Mouse (Mus musculus): ENCODE results near the gene Tsc2. TPM values are rescaled to one million over a fixed set of nuclear protein-coding genes. Genes with fewer than 3 reads are reported as not detected.

Gene Tsc2
- total RNA-seq, 4 experiments from 2014 or later: 123 to 148 (median 137) TPM

DNA sequence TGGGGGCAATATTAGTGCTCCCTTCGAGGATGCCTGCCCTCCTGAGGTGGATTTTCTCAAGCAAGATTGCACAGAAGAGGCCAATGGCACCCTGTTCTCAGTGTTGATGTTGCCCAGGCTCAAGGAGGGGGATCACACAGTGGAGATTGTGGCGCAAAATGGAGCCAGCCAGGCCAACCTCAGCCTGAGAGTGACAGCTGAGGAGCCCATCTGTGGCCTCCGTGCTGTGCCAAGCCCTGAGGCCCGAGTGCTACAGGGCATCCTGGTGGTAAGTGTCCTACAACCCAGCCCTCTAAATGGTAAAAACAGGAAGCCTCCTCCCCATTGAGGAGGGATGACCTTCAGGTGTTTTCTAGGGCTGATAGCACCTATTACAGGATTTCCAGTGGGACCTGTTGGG, 62.6 kb downstream of the Tsc2 start:
- DNase-seq (ENCODE audit: low spot score in 2 of 2): no peak

DNA sequence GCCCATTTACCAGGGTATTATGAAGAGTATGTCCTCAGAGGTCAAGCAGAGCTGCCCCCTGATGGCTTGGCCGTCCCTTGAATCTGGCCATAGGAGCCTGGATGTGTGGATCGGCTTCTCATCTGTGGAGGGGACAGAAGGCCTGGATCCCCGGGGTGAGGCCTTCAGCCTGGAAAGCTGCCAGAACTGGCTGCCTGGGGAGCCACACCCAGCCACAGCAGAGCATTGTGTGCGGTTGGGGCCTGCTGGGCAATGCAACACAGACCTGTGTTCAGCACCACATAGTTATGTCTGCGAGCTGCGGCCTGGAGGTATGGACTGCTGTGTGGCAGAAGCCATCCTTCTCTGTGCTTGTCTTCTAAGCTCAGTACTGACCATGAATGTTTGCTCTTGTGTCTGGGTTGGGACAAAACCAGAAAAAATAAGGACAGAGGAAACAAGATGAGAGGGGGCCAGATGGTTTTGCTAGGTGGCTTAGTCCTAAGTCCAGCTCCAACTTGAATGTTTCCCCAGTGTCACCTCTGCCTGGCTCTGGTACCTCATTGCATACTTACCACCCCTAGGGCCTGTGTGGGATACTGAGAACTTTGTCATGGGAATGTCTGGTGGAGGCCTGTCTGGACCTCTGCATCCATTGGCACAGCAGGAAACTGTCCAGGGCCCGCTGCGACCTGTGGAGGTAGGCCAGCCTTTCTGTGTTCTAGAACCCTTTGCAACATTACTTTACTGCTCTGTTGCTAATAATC, 65.2 kb downstream of the Tsc2 start:
- no peak for DNase-seq (ENCODE audit: low spot score in 2 of 2)

DNA sequence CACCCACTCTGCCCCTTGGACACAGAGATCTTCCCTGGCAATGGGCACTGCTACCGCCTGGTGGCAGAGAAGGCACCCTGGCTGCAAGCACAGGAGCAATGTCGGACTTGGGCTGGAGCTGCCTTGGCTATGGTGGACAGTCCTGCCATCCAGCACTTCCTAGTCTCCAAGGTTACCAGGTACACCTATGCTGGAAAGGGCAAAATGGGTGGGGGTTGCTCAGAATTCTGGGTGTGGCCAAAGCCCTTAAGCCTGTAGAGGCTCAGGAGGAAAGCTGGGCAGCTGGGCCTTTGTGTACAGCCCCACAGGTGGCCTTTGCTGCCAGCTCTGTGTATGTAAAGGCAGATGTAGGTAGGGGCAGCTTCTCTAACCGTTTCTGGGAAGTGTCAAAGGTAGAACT, 66.6 kb downstream of the Tsc2 start:
- no peak for DNase-seq (ENCODE audit: low spot score in 2 of 2)

DNA sequence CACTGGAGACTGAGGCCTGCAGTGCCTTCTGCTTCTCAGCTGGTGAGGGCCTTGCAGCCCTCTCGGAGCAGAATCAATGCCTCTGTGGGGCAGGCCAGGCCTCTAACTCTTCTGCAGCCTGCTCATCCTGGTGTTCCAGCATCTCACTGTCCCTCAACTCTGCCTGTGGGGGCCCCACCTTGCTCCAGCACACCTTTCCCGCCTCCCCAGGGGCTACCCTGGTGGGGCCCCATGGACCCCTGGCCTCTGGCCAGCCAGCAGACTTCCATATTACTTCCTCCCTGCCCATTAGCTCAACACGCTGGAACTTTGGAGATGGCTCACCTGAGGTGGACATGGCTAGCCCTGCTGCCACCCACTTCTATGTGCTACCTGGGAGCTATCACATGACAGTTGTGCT, 67.3 kb downstream of the Tsc2 start:
- no peak for DNase-seq (ENCODE audit: low spot score in 2 of 2)

DNA sequence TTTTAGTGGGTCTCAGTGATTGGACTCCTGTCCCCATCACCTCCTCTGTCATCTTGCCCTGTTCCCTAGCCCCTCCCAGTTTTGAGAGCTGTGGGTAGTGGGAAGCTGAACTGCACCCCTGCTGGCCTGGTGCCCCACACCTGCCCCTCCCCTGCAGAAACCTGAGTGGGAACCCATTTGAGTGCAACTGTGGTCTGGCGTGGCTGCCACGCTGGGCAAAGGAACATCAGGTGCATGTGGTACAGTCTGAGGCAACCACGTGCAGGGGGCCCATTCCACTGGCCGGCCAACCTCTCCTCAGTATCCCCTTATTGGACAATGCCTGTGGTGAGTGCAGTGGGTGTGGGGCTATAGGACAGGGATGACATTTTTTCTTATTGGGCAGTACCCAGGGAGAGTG, 68.0 kb downstream of the Tsc2 start:
- DNase-seq (ENCODE audit: low spot score in 2 of 2): no peak

DNA sequence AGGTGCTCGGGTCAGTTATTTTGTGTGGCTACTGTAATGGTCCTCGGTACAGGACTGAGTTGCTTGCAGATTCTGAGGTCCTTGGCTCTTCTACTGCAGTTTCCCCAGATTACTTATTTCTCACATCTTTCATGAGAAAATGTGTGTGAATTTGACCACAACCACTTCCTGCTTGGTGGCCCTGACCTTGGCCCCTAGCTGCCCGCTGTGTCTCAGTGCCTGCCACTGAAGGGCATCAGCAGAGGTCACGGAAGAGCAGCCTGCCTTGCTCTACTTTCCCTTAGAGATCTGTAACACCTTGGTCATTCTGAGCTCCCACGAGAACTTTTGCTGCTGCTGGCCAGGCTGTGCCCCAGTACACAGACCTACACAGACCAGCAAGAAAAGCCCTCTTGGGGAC, 68.8 kb downstream of the Tsc2 start:
- DNase-seq (ENCODE audit: low spot score in 2 of 2): no peak

DNA sequence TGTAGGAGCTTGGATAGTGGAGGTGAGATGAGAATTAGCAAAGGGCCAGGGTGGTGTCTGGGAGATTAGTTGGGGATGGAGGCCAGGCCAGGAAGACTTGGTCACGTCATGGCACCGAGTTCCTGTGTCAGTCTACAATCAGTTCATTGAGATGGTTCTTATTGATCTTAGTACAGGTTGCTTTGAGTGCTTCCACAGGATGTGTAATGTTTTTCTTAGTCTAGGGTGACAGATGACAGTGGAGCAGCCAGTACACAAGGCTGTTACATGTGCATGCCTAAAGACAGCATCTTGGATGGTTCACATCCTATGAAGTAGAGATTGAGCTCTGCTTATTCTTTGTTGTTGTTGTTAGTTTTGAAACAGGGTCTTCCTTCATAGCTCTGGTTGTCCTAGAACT, 70.8 kb downstream of the Tsc2 start:
- DNase-seq (ENCODE audit: low spot score in 2 of 2): no peak

DNA sequence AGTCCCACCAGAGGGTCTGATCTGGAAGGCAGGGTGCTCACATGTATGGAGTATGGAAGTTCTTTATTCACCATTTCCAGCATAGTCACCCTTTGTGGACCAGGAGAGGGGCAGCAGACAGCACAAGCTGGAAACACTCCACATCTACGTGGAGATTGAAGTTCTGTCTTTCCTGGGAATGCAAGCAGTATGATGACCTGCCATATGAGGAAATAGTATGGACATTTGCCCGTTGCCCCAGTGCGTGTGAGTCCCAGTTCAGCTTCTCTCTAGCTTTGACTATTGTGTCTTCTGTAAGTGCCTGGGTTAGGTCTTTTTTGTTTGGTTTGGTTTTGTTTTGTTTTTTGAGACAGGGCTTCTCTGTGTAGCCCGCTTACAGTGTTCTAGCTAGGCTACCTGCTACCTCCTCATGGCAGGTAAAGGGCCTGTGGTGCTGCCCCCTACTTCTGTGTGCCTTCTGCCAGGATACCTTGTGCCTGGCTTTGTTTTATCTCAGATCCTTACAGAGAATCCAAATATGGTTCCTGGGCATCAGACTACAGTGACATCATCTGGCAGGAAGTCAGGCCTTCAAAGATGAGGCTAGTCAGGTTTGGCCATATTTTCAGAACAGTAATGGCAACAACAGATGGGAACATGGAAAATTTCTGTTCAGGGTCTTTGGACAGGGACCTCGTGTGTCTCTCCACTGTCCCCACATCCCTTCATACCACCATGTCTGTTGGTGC, 72.0 kb downstream of the Tsc2 start:
- no peak for DNase-seq (ENCODE audit: low spot score in 2 of 2)

DNA sequence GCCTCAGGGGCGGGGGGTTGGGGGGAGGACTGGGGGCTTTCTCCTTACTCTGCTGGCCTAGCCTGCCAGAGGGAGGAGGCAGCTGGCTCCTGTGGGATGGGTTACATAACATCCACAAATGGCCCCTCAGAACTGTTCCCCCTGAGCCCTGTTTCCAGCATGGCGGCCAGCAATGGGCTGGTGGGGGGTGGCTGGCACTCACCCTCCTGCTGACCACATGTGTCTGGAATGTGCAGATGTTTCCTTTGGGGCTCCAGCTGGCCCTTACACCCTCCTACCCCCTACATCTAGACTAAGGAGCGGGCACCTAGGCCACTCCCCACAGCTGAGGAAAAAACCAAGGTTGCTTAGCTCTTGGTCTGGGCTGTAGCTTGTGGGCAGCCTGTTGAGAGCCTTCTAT, 73.3 kb downstream of the Tsc2 start:
- no peak for DNase-seq (ENCODE audit: low spot score in 2 of 2)

DNA sequence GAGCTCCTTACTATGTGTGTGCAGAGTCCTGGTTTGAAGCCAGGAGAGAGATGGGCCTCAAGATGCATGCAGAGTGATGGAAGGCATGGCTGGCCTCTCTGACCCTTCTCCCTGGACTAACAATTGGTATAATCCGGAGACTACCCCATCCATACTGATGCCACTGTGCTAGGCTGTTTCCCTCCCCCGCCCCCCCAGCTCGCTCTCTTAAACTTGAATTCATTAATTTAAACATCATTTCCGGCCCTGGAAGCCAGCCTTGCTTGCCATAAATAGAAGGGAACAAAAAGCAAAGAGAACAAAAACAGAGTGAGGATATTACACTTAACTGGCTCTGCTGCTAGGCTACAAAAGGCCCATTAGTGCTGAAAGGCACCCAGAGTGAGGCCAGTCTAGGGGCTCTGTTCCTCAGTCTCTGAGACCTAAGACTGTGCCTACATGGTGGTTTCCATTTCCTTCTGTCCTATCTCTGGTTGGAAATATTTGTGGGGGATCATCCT, 73.8 kb downstream of the Tsc2 start:
- no peak for DNase-seq (ENCODE audit: low spot score in 2 of 2)

DNA sequence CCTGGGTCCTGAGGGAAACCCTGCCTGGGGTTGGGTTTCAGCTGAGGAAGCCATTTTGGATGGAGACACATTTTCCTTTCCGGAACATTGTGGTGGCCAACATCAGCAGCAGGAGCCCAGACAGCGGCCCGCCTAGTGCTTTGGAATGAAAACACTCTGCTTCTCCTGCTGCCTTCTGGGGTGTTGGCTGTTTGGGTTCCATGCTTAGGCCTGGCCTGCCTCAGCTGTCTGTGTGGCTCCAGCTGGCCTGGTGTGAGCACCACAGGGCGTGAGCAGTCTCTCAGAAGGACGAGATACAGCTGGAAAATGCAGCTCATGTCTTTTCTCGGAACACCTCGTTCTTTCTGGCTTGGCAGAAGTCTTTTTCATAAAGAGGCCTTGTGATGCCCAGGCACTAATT, 75.3 kb downstream of the Tsc2 start:
- no peak for DNase-seq (ENCODE audit: low spot score in 2 of 2)

DNA sequence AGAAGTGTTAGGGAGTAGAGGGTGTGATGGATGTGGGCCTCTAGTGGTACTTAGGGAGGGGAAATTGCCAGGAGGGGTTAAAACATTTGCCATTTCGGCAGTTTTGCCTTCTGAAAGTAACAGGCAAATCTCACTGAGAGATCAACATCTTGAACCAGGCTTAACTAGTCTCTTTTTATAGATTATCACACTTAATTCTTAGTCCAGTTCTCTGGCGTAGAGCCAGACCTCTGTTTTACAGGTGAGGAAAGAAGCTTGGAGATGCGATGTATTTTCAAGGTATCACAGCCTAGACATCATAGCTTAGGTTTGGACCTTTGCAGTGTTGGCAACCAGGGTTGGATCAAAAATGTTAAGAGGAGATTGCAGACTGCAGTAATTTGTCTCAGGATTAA, 81.4 kb downstream of the Tsc2 start:
- no peak for DNase-seq (ENCODE audit: low spot score in 2 of 2)

DNA sequence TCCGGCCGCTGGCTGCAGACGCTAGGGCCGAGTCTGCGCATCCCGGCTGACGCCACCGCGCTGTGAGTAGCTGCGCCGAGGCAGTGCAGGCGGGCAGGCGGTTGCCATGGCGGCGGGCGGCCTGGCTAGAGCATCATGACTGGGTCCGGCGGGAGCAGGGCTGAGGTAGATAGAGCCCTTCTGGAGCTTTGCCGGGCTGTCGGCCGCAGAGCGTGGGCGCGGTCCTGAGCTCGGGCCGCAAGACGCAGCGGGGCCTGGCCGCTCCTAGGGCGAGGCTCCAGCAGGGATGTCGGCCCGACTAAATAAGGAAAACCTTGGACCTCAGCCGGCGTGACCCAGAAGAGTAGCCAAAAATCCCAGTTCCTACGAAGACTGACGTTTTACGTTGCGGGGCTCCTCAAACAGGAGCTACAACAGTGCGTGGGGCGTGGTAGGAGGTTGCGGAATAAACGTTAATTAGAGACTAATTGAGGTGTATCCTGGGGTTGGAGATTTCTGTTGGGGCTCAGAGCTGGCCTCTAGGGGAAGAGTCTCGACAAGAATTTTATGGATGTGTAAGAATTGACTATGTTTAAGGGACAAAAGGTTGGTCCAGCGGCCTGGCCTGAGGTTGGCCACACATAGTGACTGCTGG, 81.9 kb downstream of the Tsc2 start:
- peak in 1 of 2 experiments; percentile 80 for DNase-seq (ENCODE audit: low spot score in 2 of 2)

DNA sequence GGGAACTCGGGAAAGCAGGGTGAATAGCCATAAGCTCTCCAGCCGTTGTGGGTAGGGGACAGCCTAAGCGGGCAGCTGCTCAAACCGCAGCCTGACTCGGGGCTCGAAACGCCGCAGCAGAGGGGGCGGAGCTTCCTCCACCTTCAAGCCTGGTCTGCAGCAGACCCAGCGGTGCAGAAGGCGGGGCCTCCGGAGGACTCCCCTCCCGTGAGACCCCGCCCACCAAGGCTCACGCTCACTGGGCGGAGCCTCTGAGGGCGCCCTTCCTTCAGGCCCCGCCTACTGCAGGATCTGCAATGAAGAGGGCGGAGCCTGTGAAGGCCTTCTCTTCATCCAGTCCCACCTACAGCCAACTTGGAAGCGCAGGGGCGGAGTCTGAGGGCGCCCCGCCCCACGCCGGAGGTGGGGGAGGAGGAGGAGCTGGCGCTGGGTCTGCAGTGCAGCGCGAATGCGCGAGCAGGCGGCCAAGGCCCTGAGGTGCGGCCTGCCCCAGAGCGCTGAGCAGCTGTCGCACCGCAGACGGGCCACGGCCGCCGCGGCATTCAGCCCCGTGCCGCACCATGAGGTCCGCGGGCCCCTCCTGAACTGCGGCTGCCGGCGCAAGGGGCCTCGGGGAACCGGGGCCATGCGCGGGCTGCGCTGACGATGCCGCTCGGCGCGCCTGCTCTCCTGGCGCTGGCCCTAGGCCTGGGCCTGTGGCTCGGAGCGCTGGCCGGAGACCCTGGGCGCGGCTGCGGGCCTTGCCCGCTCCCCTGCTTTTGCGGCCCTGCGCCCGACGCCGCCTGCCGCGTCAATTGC, 82.6 kb downstream of the Tsc2 start, which contains the start of gene Pkd1:
Gene Pkd1, plus strand, starts transcription at position 217 of the 798 bp plus-strand sequence.
- peak; percentile 95 to 99 for DNase-seq (ENCODE audit: low spot score in 2 of 2)

DNA sequence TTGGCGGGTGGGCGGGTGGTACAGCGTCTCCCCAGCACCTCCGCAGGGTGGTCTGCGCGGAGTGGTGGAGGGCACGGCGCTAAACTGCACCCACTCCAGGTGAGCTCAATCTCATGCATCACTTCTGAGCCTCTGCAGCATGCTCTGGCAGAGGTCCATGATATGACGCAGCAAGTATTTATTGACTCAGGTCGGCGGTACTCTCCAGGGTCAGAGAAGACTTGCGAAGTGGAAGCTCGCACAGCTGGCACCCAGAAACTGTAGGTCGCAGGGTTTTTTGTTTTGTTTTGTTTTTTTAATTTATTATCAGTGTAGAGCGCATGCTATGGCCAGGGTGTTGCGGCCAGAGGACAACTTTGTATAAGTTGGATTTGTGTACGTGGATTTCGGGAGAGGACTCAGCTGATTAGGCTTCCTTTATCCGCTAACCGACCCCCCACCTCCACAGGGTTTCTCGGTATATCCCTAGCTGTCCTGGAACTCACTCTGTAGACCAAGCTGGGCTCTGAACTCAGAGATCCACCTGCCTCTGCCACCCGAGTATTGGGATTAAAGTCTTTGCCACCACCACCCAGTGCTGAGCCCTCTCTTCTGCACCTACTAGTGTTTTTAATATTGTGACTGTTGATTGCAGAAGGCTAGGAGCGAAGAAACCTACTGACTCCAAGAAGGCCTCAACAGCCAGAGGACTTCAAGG, 83.4 kb downstream of the Tsc2 start:
- no peak for DNase-seq (ENCODE audit: low spot score in 2 of 2)

DNA sequence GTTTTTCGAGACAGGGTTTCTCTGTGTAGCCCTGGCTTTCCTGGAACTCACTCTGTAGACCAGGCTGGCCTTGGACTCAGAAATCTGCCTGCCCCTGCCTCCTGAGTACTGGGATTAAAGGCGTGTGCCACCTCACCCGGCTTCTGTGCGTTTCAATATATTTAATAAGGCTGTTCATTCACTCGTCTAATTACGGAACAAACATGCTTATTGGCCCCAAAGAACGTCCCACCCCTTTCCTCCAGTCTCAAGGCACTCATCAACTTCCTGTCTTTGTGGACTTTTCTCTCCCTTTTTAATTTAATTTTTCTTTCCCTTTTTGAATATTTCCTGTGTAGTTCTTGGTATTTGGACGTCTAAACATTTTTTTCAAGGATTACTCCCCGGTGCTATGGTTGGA, 84.0 kb downstream of the Tsc2 start:
- DNase-seq (ENCODE audit: low spot score in 2 of 2): no peak

DNA sequence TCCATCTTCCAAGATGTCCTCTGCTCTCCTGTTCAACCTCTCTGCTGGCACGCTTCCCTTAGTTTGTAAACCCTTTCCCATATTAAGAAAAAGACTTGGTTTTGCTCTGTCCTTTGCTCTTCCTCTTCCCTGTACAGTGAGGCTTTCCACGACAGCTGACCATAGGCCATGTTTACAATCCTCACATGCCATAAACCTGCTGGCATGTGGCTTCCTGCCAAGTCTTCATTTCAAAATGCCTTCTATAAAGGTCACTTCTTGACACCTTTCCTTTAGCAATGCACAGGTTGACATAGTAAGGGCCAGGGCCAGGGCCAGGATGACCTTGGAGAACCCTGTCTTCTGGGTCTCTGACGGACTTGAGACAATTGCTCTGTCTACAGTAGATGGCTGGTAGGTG, 86.2 kb downstream of the Tsc2 start:
- no peak for DNase-seq (ENCODE audit: low spot score in 2 of 2)

Measured in left cerebral cortex, adult 8-10 months (tissue).